Mouse (Mus musculus) kidney, adult 8-10 months (tissue): ENCODE results near the gene Klhl36.

Experiments
- DNase-seq, 2 experiments: peaks; one replicate each; pipeline ENCODE4 v3.0.0; 2022

Klhl36 gene

GRCm38 (mm10) chr8:119887130-119887529, 25.1 kb downstream of the Klhl36 start:
- peak in 1 of 2 experiments; percentile 78 for DNase-seq

GRCm38 (mm10) chr8:119888012-119888411, 25.9 kb downstream of the Klhl36 start:
- DNase-seq = no peak

GRCm38 (mm10) chr8:119897069-119897468, 35.0 kb downstream of the Klhl36 start:
- DNase-seq = no peak

GRCm38 (mm10) chr8:119897933-119898332, 35.9 kb downstream of the Klhl36 start:
- DNase-seq = no peak

GRCm38 (mm10) chr8:119901349-119901748, 39.3 kb downstream of the Klhl36 start:
- DNase-seq = peak; percentile 77 to 83

GRCm38 (mm10) chr8:119901952-119902351, 39.9 kb downstream of the Klhl36 start:
- DNase-seq = no peak

GRCm38 (mm10) chr8:119904323-119904911, 42.4 kb downstream of the Klhl36 start:
- no peak for DNase-seq

- DNase-seq = no peak
Measured at GRCm38 (mm10) chr8:119909944-119910546, 48.0 kb downstream of the Klhl36 start, which contains the start of gene Usp10. Usp10 (plus strand) TSS chr8:119910360.

- peak; percentile 88 to 92 for DNase-seq
Measured at GRCm38 (mm10) chr8:119910547-119911257, 48.6 kb downstream of the Klhl36 start, which contains the start of gene Gm20388. Gm20388 (plus strand) TSS chr8:119910841.

GRCm38 (mm10) chr8:119911258-119911962, 49.3 kb downstream of the Klhl36 start:
- no peak for DNase-seq

- DNase-seq = no peak
Measured at GRCm38 (mm10) chr8:119912643-119913042, 50.6 kb downstream of the Klhl36 start.

GRCm38 (mm10) chr8:119913181-119913580, 51.1 kb downstream of the Klhl36 start:
- no peak for DNase-seq

GRCm38 (mm10) chr8:119914161-119914560, 52.1 kb downstream of the Klhl36 start:
- DNase-seq = peak; percentile 43 to 65

- DNase-seq = no peak
Measured at GRCm38 (mm10) chr8:119915298-119915697, 53.2 kb downstream of the Klhl36 start.

GRCm38 (mm10) chr8:119916237-119916892, 54.3 kb downstream of the Klhl36 start:
- no peak for DNase-seq

- DNase-seq = no peak
Measured at GRCm38 (mm10) chr8:119917415-119917814, 55.3 kb downstream of the Klhl36 start.

- no peak for DNase-seq
Measured at GRCm38 (mm10) chr8:119918155-119918567, 56.1 kb downstream of the Klhl36 start.

GRCm38 (mm10) chr8:119923259-119923658, 61.2 kb downstream of the Klhl36 start:
- no peak for DNase-seq

- DNase-seq = no peak
Measured at GRCm38 (mm10) chr8:119925428-119925827, 63.4 kb downstream of the Klhl36 start.

GRCm38 (mm10) chr8:119926474-119926873, 64.4 kb downstream of the Klhl36 start:
- peak in 1 of 2 experiments; percentile 47 for DNase-seq
